Mouse (Mus musculus) B cell, adult 2 months (primary cell): ENCODE measurements around the gene Gm49368.

ENCODE experiments used
- DNase-seq, 2 experiments: peaks; one replicate each; pipeline ENCODE4 v3.0.0; 2022

Gene Gm49368

DNA sequence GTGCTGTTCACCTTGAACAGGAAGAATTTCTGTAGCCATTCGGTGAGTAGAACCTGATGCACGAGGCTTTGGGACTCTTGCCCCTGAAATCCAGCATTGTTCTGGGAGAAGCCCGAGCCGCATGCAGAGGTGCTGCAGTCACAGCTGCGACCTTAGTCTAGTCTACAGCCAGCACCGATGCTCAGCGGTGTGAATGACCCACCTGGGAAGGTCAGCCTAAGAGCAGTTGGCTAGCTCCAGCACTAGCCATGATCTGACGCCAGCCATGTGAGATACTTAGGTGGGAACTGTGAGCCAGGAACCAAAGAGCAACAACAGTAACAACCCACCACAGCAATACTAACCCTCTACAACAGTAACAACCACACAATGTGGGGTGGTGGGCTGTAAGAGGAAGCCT, 4.6 kb upstream of the Gm49368 start:
- no peak for DNase-seq

DNA sequence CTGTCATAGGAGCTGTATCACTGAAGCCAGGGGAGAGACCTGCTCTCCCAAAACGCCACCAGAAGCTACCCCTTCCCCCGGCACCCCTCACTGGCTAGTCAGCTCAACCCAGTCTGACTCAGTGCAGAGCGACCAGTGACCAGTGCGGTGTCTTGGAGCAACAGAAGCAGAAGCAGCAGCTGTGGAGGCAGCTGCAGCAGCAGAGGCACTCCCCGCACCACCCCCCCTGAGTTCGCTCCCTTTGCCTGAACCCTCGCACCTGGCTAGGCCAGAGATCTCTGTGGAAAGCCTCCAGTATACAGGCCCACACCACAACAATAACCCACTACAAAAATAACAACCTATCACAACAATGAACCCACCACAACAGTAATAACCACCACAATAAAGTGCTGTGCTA, 3.9 kb upstream of the Gm49368 start:
- peak in 1 of 2 experiments; percentile 27 for DNase-seq

DNA sequence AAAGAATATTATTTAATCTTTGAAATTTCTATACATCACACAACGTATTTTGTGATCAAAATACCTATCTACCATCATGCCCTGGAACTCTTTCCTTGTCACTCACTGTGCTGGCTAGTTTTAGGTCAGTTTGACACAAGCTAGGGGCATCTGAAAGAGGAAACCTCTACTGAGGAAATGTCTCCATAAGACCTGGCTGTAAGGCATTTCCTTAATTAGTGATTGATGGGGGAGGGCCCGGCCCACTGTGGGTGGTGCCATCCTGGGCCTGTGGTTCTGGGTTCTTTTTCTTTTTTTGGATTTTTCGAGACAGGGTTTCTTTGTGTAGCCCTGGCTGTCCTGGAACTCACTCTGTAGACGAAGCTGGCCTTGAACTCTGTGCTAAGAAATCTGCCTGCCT, 3.4 kb upstream of the Gm49368 start:
- DNase-seq, result no peak

DNA sequence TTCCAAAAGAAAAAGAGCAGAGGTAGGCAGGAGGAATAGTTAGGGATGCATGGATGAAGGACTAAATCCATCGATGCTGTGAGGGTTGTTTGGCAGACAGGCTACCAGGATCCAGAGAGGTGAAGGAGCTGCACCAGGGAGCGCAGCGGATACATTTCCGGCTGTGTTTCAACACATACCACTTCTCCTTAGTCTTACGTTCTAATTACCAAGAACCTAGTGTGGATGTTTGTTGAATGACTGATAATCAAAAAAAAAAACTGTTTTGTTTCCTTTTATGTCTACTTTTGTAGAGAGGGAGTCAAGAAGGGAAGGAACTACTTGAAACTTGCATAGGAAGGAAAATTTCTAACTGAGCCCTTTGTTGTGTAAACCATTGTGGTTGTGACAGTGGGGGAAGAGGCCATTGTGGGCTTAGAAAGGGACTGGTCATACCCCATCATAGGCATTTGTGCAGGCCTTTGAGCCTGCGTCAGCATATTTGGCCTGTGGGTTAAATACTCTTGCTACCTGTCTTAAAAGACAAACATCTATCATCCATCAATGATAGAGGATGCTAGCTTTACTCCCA, 813 bp downstream of the Gm49368 start:
- DNase-seq, result no peak

DNA sequence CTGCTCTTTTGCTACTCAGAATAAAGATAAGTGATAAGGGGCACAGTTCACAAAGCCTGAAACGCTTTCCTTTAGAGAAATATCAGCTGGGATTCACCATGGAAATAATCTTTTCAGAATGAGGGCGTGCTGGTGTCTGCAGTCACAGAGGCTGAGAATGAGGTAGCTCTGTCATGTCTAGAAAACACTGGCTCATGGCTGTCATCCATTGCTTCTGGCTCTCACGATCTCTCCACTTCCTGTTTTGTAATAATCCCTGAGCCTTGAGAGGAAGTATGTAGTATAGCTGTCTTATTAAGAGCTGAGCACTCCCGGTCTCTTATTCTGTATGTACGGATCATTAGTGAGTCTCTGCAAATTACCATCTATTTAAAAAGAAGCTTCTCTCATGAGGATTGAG, 3.1 kb downstream of the Gm49368 start:
- peak in 1 of 2 experiments; percentile 28 for DNase-seq

DNA sequence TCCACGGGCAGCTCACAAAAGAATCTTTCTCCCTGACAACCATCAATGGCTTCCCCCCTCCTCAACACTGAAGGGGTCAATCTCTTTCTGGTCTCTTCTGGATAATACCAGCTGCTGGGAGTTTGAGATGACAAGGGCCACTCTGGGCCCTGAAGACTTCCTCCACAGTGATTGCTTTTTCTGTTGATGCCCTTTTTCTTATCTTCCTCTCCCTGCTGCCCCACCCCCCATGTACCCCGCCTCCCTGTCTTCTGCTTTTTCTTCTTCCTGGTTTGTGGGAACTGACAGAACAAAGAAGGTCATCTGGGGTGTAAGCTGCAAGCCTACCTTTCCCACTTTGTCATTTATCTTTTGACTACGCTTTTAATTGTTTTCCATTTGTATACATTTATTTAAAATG, 5.4 kb downstream of the Gm49368 start:
- DNase-seq, result peak; percentile 39 to 53

DNA sequence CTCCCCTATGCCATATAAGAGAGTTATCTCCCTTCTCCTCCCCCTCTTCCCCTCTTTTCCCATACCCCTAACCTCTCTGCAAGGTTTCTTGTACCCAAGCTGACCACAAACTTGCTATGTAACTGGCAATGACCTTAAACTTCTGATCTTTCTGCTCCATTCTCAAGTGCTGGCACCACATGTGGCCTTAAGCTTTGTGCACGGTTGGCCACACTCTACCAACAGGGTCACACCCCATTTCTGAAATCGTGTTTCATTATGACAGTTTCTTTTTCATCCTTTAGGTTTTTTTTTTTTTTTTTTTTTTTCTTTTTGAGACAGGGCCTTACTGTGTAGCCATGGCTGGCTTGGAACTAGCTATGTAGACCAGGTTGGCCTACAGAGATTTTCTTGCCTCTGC, 7.4 kb downstream of the Gm49368 start:
- DNase-seq, result no peak

DNA sequence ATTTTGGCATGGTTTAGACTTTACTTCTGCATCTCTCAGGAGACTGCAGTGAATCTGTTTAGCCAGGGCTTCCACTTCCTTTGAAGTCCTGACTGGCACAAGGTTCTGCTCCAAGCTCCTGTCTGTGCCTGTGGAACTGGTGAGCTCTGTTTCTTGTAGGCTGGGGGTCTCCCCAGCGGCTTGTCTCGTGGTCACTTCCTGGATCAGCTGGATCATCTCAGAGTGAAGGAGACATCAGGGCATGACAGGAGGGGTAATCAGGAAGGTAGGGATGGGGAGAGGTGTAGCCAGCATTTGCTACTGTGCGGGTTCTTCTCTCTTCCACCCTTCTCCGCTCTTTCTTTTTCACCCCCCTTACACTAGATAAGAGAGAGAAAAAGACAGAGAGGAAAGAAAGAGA, 9.3 kb downstream of the Gm49368 start:
- no peak for DNase-seq

DNA sequence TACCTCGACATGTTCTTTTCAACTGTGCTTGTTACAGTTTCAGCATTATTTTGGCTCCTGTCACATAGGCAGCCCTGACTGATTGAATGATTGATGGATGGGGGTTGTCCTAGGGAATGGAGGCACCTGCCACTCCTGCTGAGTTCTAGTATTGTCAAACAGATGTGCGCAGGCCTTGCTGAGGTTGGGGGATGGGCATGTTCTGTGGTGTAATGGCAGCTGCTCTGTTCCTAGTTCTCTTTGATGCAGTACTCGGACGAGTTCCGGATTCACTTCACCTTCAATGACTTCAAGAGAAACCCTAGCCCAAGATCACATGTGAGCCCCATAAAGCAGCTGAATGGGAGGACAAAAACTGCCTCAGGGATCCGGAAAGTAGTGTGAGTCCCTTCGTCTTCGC, 17.5 kb downstream of the Gm49368 start:
- no peak for DNase-seq

DNA sequence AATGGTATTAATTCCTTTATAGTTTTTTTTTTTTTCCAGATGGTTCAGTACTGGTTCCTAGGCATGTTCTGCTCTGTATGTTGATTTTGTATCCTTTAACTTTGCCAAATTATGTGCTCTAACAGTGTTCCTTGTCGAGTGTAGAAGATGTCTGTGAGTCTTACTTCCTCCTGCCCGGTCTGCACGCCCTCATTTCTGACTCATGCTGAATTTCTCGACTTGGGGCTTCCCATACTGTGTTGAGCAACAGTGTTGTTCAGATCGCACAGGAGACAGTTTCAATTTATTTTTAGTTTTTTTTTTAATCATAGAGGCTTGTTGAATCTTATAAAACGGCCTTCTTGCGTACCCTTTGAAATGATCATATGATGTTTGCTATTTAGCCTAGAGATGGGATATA, 26.7 kb downstream of the Gm49368 start:
- DNase-seq, result no peak

DNA sequence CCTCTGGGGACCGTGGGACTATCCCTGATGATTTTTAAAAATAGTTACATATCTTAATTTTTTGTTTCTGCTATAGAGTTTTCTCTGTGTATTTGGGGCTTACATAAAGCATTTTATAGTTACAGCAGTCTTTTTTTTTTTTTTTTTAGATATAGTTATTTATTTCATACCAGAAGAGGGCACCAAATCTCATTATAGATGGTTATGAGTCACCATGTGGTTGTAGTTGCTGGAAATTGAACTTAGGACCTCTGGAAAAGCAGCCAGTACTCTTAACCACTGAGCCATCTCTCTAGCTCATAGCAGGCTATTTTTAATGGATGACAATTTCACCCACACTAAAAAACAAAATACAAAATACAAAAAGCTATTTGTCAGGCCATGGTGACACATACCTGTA, 35.7 kb downstream of the Gm49368 start:
- no peak for DNase-seq

DNA sequence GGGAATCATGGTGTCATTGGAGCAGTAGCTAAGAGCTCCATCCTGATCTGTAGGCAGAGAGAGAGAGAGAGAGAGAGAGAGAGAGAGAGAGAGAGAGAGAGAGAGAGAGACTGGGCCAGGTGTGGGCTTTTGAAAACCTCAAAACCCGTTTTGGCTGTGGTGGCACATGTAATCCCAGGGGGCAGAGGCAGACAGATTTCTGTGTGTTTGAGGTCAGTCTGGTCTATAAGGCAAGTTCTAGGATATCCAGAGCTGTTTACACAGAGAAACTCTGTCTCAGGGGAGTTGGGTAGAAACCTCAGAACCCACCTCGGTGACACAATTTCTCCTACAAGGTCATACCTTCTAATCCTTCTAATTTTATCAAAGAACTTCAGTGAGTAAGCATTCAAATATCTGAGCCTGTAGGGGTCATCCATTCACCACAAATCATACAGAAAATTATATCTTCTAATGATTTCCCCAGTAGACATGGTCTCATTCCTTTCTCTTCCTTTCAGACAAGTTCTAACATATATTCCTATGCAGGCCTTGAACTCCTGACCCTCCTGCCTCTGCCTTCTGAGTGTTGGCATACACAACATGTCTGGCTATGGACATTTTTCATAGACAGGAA, 38.4 kb downstream of the Gm49368 start:
- DNase-seq, result peak; percentile 18 to 45

DNA sequence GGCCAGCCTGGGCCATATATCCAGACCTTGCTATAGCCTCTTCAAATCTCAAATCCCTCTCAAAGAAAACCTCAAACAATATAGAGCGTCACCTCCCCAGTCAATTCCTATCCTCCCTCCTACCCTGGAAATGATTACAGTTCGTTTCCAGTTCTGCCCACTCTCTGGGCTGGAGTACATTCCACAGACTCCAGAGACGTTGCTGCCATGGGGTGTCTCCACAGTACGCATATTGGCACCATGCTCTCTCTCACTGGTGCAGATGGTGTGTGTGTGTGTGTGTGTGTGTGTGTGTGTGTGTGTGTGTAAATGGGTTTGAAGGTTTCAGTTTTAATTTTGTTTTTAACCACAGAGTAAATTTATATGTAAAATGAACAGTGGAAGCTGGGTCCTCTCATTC, 42.8 kb downstream of the Gm49368 start:
- peak in 1 of 2 experiments; percentile 10 for DNase-seq

DNA sequence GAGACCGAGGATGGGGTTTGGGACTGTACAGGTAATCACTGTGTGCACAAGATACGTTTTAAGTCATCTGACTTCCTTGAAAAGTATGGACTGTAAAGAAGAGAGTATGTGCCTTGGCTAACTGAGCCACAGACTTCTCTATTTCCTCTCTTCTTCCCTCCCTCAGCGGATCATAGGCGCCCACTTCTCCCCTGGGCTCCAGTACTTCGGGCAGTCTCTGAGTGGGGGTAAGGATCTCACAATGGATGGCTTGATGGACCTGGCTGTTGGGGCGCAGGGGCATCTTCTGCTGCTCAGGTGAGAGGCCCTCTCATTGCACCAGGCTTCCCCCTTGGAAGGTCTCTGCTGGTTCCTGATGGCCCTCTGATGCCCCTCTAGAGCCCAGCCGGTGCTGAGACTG, 45.0 kb downstream of the Gm49368 start:
- DNase-seq, result no peak

DNA sequence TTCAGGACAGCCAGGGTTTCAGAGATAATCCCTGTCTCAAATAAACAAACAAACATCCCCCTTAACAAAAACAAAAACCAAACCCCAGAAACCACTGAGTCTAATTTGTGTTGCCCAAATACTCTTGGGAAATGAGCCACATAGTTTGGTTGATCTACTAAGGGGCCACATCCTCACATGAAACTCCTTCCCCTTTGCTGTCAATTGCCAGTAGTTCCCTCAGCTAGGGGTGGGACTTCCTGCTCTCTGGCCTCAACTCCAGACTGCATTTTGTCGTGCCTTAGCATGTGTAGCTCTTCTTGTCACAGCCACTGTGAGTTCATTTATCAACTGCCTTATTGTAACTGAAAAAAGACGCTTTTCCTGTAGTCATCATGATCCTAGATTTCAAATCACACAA, 47.8 kb downstream of the Gm49368 start:
- DNase-seq, result no peak

DNA sequence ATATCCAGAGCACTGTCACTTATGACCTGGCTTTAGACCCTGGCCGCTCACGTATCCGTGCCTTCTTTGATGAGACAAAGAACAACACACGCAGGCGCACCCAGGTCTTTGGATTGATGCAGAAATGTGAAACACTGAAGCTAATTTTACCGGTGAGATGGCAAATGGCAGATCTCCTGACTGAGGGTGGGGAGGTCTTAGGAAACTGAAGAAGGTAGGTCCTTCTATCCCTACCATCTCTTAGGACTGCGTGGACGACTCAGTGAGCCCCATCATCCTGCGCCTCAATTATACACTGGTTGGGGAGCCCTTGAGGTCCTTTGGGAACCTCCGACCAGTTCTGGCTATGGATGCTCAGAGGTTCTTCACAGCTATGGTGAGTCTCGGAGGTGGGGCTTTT, 49.6 kb downstream of the Gm49368 start:
- DNase-seq, result no peak

DNA sequence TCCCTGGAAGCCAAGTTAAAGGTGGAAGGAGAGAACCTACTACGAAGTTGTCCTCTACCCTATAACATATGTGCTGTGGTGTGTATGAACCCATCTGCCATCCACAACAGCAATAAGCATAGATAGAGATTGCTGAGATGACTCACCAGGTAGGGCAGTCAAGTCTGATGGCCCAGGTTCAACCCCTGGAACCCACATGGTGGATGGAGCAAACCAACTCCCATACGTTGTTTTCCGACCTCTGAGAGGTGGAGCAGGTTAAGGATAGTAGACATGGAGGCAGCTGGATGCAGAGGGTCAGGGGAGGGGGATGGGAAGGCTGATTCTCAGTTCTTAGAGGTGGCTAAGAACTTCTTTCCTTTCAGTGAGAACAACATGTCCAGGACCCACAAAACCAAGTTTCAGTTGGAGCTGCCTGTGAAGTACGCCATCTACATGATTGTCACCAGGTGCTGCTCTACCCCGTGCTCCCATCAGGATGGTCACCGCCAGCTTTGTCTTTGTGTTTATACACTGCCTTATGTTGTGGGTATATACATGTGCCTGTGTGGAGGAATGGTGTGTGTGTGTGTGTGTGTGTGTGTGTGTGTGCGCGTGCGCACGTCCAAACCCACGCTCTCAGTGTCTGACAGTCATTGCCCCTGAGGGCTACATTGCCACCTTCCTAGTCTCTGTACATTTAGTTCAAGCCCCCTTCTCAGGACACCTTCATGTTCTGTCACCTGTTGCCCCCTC, 52.1 kb downstream of the Gm49368 start:
- no peak for DNase-seq

DNA sequence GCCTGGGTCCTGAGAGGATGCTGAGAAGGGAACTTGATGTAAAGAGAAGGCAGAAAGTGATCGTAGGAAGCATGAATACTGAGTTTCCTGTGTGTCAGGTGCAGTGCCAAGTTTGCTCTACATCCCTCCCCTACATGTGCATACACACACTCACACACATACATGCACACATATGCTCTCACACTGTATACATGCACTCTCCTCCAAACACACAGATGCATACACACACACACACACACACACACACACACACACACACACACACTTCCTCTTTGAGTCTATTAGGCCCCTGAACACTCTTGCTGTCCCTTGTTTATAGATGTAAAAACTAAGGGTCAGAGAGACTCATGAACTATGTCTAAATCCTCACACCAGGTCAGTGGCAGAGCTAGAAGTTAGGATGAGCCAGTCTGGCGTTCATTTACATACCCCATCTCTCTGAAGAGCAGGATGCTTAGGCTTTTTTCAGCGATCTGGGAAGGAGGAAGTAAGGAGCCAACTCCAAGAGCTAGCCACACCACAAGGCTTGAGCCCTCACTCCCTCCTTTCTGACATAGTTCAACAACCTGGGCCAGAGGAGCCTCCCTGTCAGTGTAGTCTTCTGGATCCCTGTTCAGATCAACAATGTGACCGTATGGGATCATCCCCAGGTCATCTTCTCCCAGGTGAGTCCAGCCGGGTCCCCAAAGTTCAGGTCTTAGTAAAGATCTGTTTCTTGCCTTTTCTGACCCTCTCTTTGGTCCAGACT, 52.9 kb downstream of the Gm49368 start:
- peak; percentile 46 to 52 for DNase-seq

DNA sequence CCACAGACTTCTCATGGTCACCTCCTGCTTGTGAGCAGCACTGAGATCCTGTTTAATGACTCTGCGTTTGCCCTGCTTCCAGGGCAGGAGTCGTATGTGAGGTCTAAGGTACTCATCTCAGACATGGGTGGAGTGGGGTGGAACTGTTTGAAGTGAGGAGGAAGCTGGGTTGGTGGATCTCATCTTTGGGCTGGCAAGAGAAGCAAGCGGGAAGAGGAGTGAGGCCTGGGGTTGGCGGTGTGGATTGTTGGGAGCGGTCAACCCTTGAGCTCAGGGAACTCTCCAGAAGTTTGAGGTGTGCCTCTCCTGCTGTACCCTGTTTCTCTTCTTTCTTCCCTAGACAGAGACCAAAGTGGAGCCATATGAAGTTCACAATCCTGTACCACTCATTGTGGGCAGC, 53.9 kb downstream of the Gm49368 start:
- no peak for DNase-seq

DNA sequence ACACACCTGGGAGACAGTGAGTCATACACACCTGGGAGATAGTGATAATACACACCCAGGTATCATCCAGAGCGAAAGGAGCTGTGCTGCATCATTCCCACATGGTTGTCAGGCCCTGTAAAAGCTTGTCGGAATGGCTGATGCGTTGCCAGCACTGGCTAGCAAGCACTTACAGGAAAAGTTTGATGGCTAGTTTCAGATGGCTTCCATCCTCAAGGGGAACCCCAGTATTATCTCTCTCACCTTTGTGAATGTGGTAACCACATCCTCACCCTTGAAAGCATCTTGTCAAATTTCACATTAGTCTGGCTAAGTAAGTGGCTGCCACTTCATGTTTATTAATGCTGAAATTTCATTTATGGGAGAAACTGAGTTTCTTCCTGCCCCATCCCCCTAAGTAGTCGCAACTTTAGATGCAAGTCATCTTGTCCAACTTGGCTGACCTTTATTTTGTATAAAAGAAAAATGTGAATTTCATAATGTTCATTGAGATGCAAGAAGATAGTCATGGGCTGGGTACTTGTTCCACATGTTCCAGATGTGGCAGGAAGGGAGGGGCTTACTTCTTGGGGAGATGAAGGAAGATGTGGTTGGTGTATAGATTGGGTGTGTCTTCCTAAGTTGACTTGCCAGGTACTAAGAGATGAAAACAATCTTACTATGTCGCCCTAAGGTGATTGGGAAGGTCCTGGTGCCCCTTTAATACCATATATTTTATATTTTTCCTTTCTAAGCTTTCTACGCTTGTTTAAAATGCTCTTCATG, 57.4 kb downstream of the Gm49368 start:
- DNase-seq, result no peak

DNA sequence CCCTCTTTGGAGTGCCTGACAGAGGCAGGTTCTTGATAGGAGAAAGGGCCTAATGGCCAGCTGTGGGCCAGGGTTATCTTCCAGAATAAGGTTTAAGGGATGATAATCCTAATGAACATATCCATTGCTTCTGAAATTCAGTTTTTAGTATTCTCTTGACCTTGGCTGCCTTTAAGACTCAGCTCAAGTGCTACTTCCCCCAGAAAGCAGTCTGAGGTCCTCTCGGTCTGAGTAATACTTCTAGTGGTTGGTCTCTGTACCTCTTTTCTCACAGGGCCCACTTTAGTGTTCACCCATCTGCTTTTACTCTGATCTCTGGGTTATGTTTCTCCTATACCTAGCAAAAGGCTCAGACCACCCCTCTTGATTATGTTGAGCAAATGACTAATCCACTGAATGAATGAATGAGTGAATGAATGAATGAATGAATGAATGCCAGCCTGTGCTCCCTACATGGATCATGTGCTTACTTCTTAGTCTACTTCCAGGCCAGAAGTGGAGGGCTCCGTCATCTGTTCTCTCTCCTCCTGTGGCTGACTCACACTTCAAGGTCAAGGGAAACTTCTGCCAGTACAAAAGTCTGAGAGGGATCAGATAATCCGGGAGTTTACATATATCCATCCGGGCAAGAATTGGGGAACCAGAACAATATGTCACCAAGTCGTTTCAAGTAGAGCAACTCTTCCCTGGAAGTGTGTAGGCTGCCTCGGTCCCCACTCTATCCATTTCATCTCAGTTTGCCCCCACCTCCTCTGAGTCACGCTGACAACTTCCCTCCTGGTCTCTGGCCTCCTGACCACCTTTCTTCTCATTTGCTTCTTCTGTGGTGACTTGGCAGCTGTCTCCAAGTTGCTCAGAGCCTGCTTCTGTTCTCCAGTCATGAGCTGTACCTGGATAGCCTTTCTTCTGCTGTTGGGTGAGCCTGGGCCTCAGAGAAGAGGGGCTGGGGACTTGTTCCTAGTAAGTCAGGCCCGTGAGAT, 66.5 kb downstream of the Gm49368 start, which contains the start of gene Itgax:
Gene Itgax, plus strand, starts transcription at position 807 of the 980 bp plus-strand sequence.
- DNase-seq, result no peak

DNA sequence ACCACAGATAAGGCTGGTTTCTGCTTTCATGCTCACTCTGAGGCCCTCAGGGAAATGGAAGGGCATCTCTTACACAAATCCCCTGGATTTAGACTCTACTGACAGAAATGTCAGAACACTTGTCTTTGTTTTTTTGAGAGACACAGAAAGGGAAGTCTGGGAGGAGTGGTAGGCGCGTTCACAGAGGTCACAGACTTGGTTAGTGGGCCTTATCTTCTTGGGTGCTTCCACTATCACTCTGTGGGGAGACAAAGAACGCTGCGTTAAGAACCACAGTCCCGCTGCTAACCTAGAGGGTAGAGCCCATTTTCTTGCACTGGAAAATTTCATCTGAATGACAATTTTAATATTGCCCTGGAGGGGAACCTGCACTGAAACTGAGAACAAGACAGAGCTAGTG, 69.7 kb downstream of the Gm49368 start:
- DNase-seq, result no peak
